Mouse (Mus musculus) cerebellum, postnatal 14 days (tissue): ENCODE data around the gene Slc44a3.
A peak's percentile ranks its signal among the peaks of the same experiment; 100 is the strongest.

Experiments used
- DNase-seq, 2 experiments: peaks; one replicate each; pipeline ENCODE4 v3.0.0; 2021; ENCODE audit warnings: mixed read lengths in 2 of 2

Gene Slc44a3

GRCm38 (mm10) chr3:121532176-121532575 is at the start of gene Slc44a3:
Gene Slc44a3, minus strand, starts transcription at chr3:121532404.
- DNase-seq, result peak; percentile 33 to 51

- DNase-seq, result no peak
Observed at GRCm38 (mm10) chr3:121579880-121580549, 47.8 kb upstream of the Slc44a3 start.

GRCm38 (mm10) chr3:121579402-121579801 is 47.2 kb upstream of the Slc44a3 start:
- DNase-seq, result no peak

- no peak for DNase-seq
Observed at GRCm38 (mm10) chr3:121578706-121579105, 46.5 kb upstream of the Slc44a3 start.

- DNase-seq, result no peak
Observed at GRCm38 (mm10) chr3:121577641-121578040, 45.4 kb upstream of the Slc44a3 start.

- no peak for DNase-seq
Observed at GRCm38 (mm10) chr3:121577032-121577591, 44.9 kb upstream of the Slc44a3 start.

GRCm38 (mm10) chr3:121576367-121576766 is 44.2 kb upstream of the Slc44a3 start:
- DNase-seq, result no peak

GRCm38 (mm10) chr3:121574386-121574785 is 42.2 kb upstream of the Slc44a3 start:
- DNase-seq, result no peak

- DNase-seq, result no peak
Observed at GRCm38 (mm10) chr3:121573858-121574257, 41.7 kb upstream of the Slc44a3 start.

- DNase-seq, result no peak
Observed at GRCm38 (mm10) chr3:121571491-121571890, 39.3 kb upstream of the Slc44a3 start.

- DNase-seq, result no peak
Observed at GRCm38 (mm10) chr3:121570623-121571022, 38.4 kb upstream of the Slc44a3 start.

- no peak for DNase-seq
Observed at GRCm38 (mm10) chr3:121569767-121570166, 37.6 kb upstream of the Slc44a3 start.

GRCm38 (mm10) chr3:121569004-121569403 is 36.8 kb upstream of the Slc44a3 start:
- DNase-seq, result no peak

- DNase-seq, result no peak
Observed at GRCm38 (mm10) chr3:121567904-121568303, 35.7 kb upstream of the Slc44a3 start.

- no peak for DNase-seq
Observed at GRCm38 (mm10) chr3:121567337-121567900, 35.2 kb upstream of the Slc44a3 start.

GRCm38 (mm10) chr3:121566901-121567300 is 34.7 kb upstream of the Slc44a3 start:
- no peak for DNase-seq

- no peak for DNase-seq
Observed at GRCm38 (mm10) chr3:121561803-121562202, 29.6 kb upstream of the Slc44a3 start.

GRCm38 (mm10) chr3:121560115-121560865 is 28.1 kb upstream of the Slc44a3 start:
- no peak for DNase-seq

GRCm38 (mm10) chr3:121559406-121560114 is 27.4 kb upstream of the Slc44a3 start:
- DNase-seq, result no peak

GRCm38 (mm10) chr3:121558861-121559260 is 26.7 kb upstream of the Slc44a3 start:
- DNase-seq, result no peak

- no peak for DNase-seq
Observed at GRCm38 (mm10) chr3:121556304-121556703, 24.1 kb upstream of the Slc44a3 start.

- DNase-seq, result no peak
Observed at GRCm38 (mm10) chr3:121553294-121553693, 21.1 kb upstream of the Slc44a3 start.

- DNase-seq, result no peak
Observed at GRCm38 (mm10) chr3:121552723-121553122, 20.5 kb upstream of the Slc44a3 start.
